Mouse (Mus musculus) gastrocnemius, postnatal 36 days (tissue): ENCODE data around the gene Safb2. TPM values are rescaled to one million over a fixed set of nuclear protein-coding genes. Genes with fewer than 3 reads are reported as not detected.

Experiments used
- DNase-seq, 2 experiments: peaks; one replicate each; pipeline ENCODE4 v3.0.0; 2022
- intact Hi-C: fragments of 180-260 bp; cut with DNase I; formaldehyde crosslinking; loops from one replicate; pipeline ENCODE4 v1.15.1; 2025
- total RNA-seq, 2 experiments: library from RNA; stranded (reverse); gene quantifications; 2 replicates each; pipeline ENCODE4 v1.2.3; 2021

The Safb2 gene
- total RNA-seq, 2 experiments from 2014 or later: 29.6 to 34.2 TPM

GRCm38 (mm10) chr17:56567370-56567769 is 17.0 kb downstream of the Safb2 start:
- intact Hi-C loops: no loop called here

GRCm38 (mm10) chr17:56566918-56567317 is 17.5 kb downstream of the Safb2 start:
- intact Hi-C loops: no loop called here
- DNase-seq: no peak

More at GRCm38 (mm10) chr17:56567370-56567769, 17.0 kb downstream of the Safb2 start:
- no peak for DNase-seq

GRCm38 (mm10) chr17:56566293-56566692 is 18.1 kb downstream of the Safb2 start:
- intact Hi-C loops: no loop called here

GRCm38 (mm10) chr17:56561866-56562265 is 22.5 kb downstream of the Safb2 start:
- no peak for DNase-seq
- intact Hi-C loops: no loop called here

More at GRCm38 (mm10) chr17:56566293-56566692, 18.1 kb downstream of the Safb2 start:
- no peak for DNase-seq

GRCm38 (mm10) chr17:56560131-56560530 is 24.3 kb downstream of the Safb2 start:
- no peak for DNase-seq
- intact Hi-C loops: no loop called here

GRCm38 (mm10) chr17:56559386-56559785 is 25.0 kb downstream of the Safb2 start:
- intact Hi-C loops: no loop called here
- no peak for DNase-seq

GRCm38 (mm10) chr17:56558448-56558847 is 25.9 kb downstream of the Safb2 start:
- DNase-seq: peak; percentile 37 to 38
- intact Hi-C loops: no loop called here

- intact Hi-C loops: loop anchor here (5.0 kb wide), 2 partner anchors 77 to 127 kb away; partner anchors contain the start of gene Ptprs
- DNase-seq: no peak
Measured at GRCm38 (mm10) chr17:56554122-56554551, 30.2 kb downstream of the Safb2 start, which contains the start of gene Gm20219. TSS of gene Gm20219 (minus strand) at chr17:56554387.

- DNase-seq: peak; percentile 52 to 56
- intact Hi-C loops: loop anchor here (2.0 to 5.0 kb wide), 3 partner anchors 76 to 196 kb away; partner anchors contain the start of gene Ptprs
Measured at GRCm38 (mm10) chr17:56552781-56553363, 31.5 kb downstream of the Safb2 start.

GRCm38 (mm10) chr17:56551841-56552581 is 32.4 kb downstream of the Safb2 start:
- peak in 1 of 2 experiments; percentile 5 for DNase-seq
- intact Hi-C loops: loop anchor here (2.0 to 5.0 kb wide), 3 partner anchors 75 to 195 kb away; partner anchors contain the start of gene Ptprs

GRCm38 (mm10) chr17:56550784-56551475 is 33.5 kb downstream of the Safb2 start:
- intact Hi-C loops: loop anchor here (5.0 kb wide), 2 partner anchors 74 to 124 kb away; partner anchors contain the start of gene Ptprs
- DNase-seq: peak in 1 of 2 experiments; percentile 10

- no peak for DNase-seq
- intact Hi-C loops: no loop called here
Measured at GRCm38 (mm10) chr17:56548605-56549105, 35.7 kb downstream of the Safb2 start.

- no peak for DNase-seq
- intact Hi-C loops: no loop called here
Measured at GRCm38 (mm10) chr17:56547846-56548604, 36.4 kb downstream of the Safb2 start.

GRCm38 (mm10) chr17:56547116-56547845 is 37.1 kb downstream of the Safb2 start:
- peak in 1 of 2 experiments; percentile 41 for DNase-seq
- intact Hi-C loops: no loop called here

GRCm38 (mm10) chr17:56546576-56546975 is 37.8 kb downstream of the Safb2 start:
- intact Hi-C loops: no loop called here
- no peak for DNase-seq

GRCm38 (mm10) chr17:56545945-56546344 is 38.4 kb downstream of the Safb2 start:
- intact Hi-C loops: no loop called here
- DNase-seq: no peak

GRCm38 (mm10) chr17:56544699-56545387 is 39.5 kb downstream of the Safb2 start:
- DNase-seq: no peak
- intact Hi-C loops: no loop called here

GRCm38 (mm10) chr17:56543684-56544224 is 40.6 kb downstream of the Safb2 start:
- intact Hi-C loops: no loop called here
- no peak for DNase-seq
